Mouse (Mus musculus) layer of hippocampus, postnatal 10 days (tissue): ENCODE measurements around the gene Prn. TPM values are rescaled to one million over a fixed set of nuclear protein-coding genes. Genes with fewer than 3 reads are reported as not detected.

Experiments used
- DNase-seq, 2 experiments: peaks; one replicate each; pipeline ENCODE4 v3.0.0; 2021; ENCODE audit warnings: low spot score in 2 of 2
- total RNA-seq, 2 experiments: library from RNA; stranded (reverse); gene quantifications; 2 replicates each; pipeline ENCODE4 v1.2.3; 2021

Prn gene
- total RNA-seq, 2 experiments from 2014 or later: 0.64 TPM; not detected in 1

GRCm38 (mm10) chr2:131906846-131907245 is 2.9 kb upstream of the Prn start:
- no peak for DNase-seq

DNA sequence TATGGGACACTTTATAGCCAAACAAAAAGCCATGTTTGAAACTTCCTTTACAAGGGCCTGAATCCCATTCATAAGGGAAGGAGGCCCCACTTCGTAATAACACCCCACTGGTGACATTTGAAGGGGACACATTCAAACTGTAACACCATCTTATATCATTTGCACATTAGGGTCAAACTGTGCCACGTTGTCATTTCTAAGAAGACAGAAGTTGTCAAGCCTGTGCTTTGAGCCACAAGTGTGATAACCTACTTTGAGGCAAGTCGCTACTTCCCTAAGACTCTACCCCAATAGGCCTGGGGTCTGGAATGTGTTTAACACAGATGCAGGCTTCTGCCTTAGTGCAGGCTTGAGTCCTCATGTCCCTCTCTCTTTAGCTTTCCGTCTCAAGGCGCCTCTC is 2.4 kb upstream of the Prn start:
- DNase-seq: no peak

GRCm38 (mm10) chr2:131908351-131908861 is 1.4 kb upstream of the Prn start:
- DNase-seq: no peak

DNA sequence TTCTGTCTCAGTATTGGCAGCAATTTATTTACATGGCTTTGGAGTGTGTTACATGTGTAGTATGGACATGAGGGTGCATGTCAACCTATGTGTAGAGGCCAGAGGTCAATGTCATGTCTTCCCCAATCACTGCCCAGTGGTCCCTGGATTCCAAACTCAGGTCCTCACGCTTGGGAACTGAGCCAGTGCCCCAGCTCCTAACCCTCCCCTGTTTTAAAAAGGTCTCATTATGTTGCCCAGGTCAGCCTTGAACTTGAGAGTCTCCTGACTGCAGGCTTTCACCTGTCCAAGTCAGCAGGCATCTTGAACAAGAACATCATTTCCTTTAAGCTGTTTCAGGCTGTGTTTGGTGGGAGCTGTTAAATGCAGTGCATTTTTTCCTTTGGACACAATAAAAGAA is 851 bp upstream of the Prn start:
- DNase-seq: no peak

DNA sequence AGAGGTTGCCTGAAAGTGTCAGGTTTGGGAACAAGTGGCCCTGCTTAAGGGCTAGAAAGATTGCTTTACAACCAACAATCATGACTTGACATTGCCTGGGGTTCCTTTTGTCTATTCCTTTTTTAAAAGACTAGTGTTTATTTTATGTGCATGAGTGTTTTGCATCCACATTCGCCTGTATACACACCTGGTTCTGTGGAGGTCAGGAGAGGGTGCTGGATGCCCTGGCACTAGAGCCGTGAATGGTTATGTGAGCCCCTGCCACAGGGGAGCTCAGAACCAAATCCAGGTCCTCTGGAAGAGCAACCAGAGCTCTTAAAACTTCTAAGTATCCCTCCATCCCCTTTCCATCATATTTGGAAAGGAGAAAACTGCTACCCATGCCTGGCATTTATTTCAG is 1.1 kb downstream of the Prn start:
- no peak for DNase-seq

GRCm38 (mm10) chr2:131911341-131911740 is 1.6 kb downstream of the Prn start:
- no peak for DNase-seq

- no peak for DNase-seq
These were observed 2.9 kb downstream of the Prn start for GRCm38 (mm10) chr2:131912526-131913258.

GRCm38 (mm10) chr2:131932275-131932902 is 22.6 kb downstream of the Prn start:
- no peak for DNase-seq

GRCm38 (mm10) chr2:131933013-131933412 is 23.3 kb downstream of the Prn start:
- peak in 1 of 2 experiments; percentile 7 for DNase-seq

- DNase-seq: peak in 1 of 2 experiments; percentile 22
These were observed 23.8 kb downstream of the Prn start for GRCm38 (mm10) chr2:131933598-131933997.

DNA sequence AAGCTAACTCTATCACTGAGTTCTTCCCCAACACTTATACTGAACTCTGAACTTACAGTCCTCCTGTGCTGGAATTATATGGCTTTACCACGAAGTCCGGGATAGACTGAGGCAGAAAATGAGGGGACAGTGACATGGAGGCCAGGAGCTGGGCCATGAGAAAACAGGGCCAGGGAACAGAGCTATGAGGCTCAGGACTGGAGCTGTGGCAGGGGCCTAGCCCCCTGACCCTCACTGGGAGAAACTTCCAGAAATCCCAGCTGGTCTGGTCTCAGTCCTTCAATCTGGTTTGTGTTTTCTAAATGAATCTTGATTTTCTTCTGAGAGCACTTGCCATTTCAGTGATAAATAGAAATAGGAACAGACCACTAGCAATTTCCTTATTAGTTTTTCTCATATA is 24.5 kb downstream of the Prn start:
- no peak for DNase-seq

GRCm38 (mm10) chr2:131935390-131936105 is 25.8 kb downstream of the Prn start:
- DNase-seq: no peak

GRCm38 (mm10) chr2:131936410-131936809 is 26.7 kb downstream of the Prn start:
- no peak for DNase-seq

GRCm38 (mm10) chr2:131939404-131940111 is 29.8 kb downstream of the Prn start:
- peak; percentile 69 to 76 for DNase-seq

- no peak for DNase-seq
These were observed 30.7 kb downstream of the Prn start for GRCm38 (mm10) chr2:131940506-131940905.

DNA sequence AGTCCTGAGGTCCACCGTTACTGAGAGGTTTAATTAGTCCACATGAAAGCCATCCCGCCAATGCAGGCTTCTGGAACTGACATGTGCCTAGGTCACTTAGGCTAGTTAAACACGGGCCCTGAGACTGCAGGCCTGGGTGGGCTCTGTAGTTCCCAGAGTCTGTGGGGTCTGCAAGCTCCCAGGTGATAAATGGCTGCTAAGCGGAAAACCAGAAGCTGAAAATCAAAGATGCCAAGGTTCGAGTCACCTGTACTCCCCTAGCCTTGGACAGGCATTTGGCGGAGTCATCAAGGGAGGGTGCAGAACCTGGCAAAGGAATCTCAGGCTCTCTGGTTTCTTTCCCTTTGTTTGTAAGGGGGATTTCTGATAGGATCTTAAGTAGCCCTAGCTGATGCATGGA is 31.7 kb downstream of the Prn start:
- DNase-seq: peak in 1 of 2 experiments; percentile 2

DNA sequence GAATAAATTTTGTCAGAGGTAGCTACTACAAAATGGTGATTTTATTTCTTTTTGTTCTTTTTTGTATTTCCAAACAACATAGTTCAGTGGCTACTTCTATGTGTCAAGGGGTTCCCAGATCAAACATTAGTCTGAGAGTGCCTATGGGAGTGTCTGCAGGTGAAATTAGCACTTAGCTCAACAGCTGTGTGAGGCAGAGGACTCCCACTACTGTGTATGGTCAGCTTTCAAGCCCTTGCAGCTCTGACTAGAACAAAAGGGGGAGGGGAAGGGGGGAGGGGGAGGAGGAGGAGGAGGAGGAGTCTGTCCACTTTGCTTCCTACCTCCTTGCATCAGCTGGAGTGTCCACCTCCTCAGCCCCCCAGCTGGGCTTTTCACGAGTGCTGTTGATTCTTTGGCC is 34.6 kb downstream of the Prn start:
- peak; percentile 1 to 2 for DNase-seq

- peak; percentile 2 to 6 for DNase-seq
These were observed 35.5 kb downstream of the Prn start for GRCm38 (mm10) chr2:131945225-131945624.

DNA sequence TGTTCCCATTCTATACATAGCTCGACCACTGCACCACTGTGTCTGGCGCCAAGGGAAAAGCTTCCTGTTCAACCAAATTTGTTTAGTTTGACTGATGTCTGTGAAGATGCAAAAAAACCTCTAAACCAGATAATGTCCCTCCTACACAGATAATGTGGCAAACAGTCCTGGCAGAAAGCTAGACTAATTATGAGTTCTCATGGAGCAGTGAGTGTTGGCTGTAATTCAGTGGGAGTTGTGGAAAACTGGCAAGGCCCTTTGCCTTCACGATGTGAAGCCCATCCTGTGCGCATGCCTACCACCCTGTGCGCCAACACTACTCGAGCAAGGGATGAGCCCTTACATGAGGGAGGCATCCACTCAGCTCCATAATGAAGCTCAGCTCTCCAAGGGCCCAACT is 36.0 kb downstream of the Prn start:
- DNase-seq: peak; percentile 10 to 23

DNA sequence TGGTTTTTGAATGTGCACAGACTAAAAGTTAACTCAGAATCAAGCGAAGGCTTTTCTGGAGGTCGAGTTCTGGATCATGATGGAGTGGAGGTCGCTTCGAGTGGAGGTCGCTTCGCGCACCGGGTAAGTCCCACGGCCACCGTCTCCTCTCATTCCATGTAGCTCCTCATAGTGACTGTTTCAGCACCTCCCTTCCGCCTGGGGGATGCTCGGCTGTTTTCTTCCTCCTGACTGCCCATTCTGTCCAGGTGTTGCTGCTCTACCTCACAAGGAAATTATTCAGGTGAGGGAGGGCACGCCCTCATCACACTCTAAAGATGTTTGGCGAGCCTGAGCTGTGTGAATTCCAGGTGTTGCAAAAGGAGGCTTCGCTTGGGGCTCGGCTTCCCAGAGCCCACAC is 36.6 kb downstream of the Prn start:
- DNase-seq: peak in 1 of 2 experiments; percentile 3

DNA sequence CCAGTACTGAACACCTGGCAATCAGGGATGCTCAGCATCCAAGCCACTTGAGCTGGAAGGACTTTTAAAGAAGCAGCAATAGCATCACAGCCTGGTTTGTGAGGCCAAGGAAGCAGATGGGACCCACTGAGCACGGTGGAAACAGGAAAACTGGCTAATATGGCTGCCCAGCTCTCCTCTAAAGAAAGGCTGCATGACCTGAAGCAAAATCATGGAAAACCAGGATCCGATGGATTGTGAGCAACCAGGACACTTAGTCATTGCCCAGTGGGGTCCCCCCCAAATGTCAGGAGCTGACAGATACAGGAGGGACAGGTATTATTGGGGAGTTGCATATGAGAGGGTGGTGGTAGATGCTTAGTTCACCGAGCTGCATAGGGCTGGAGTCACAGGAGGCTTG is 38.4 kb downstream of the Prn start:
- peak; percentile 1 to 6 for DNase-seq
